Mouse (Mus musculus) ES-E14 (cell line): ENCODE measurements around the gene Dars2.

Experiments
- CHD2 ChIP-seq: IDR thresholded peaks from 2 replicates; pipeline ENCODE4 v1.6.1; 2014; ENCODE audit warnings: mild to moderate bottlenecking, low read depth, low read length, inconsistent platforms
- HCFC1 ChIP-seq: IDR thresholded peaks from 2 replicates; pipeline ENCODE4 v1.6.1; 2012; ENCODE audit warnings: low read length, inconsistent platforms, borderline replicate concordance; ENCODE audit not compliant: insufficient read depth
- MAFK ChIP-seq: IDR thresholded peaks from 2 replicates; pipeline ENCODE4 v1.6.1; 2014; ENCODE audit warnings: mild to moderate bottlenecking, low read depth, low read length, inconsistent platforms; ENCODE audit not compliant: insufficient read depth
- ZC3H11A ChIP-seq: IDR thresholded peaks from 2 replicates; pipeline ENCODE4 v1.6.1; 2012; ENCODE audit warnings: low read depth, mild to moderate bottlenecking, inconsistent platforms, low read length, borderline replicate concordance
- ZNF384 ChIP-seq: IDR thresholded peaks from 2 replicates; pipeline ENCODE4 v1.6.1; 2012; ENCODE audit warnings: low read depth, low read length, inconsistent platforms

DNA sequence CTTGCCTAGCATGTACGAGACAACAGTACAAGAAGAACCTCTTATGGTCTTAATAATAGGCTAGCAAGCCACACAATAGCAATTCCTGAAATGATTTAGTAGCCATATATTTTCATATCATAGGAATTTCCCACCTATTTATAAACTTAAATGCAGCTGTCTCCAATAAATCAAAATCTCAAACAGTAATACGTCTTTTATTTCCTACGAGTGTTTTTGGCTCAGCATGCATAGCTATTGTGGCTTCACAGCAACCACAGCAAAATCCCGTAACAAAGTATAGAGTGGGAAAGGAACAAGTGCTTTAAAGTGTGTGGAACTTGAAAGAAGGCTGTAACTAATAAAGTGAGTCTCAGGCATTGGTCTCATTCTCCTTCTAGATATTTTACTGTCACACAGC is 60.0 kb downstream of the Dars2 start:
- TF ChIP-seq ZNF384 (no peak), ZC3H11A (no peak), CHD2 (no peak), MAFK (no peak), HCFC1 (no peak)
